Mouse (Mus musculus) forebrain, postnatal 0 days (tissue): ENCODE data around the gene Lcn9. TPM values are rescaled to one million over a fixed set of nuclear protein-coding genes. Genes with fewer than 3 reads are reported as not detected.

ENCODE experiments used
- ATAC-seq: fragments of 200-750 bp; cut with Nextera tagmentation; 2 replicates; pipeline ENCODE4 v1.8.0; 2017; ENCODE audit warnings: mild to moderate bottlenecking, moderate library complexity
- DNase-seq: peaks from one replicate; pipeline ENCODE4 v3.0.0-alpha.2; 2015
- H3K27ac ChIP-seq: fragments of 300-500 bp; sonication (generic); 2 replicates; pipeline ENCODE4 v1.5.1; 2014; ENCODE audit warnings: low read depth, mild to moderate bottlenecking, antibody characterized with exemption, low read length, moderate library complexity, mixed read lengths
- H3K27me3 ChIP-seq: fragments of 300-500 bp; sonication (generic); 2 replicates; pipeline ENCODE4 v1.6.1; 2014; ENCODE audit warnings: mild to moderate bottlenecking, low read length, mixed read lengths; ENCODE audit not compliant: insufficient read depth
- H3K36me3 ChIP-seq: fragments of 300-500 bp; sonication (generic); 2 replicates; pipeline ENCODE4 v1.6.1; 2014; ENCODE audit warnings: mild to moderate bottlenecking, moderate library complexity; ENCODE audit not compliant: insufficient read depth
- H3K4me1 ChIP-seq: fragments of 300-500 bp; sonication (generic); 2 replicates; pipeline ENCODE4 v1.6.1; 2014; ENCODE audit warnings: antibody characterized with exemption; ENCODE audit not compliant: insufficient read depth
- H3K4me2 ChIP-seq: fragments of 300-500 bp; sonication (generic); 2 replicates; pipeline ENCODE4 v1.6.1; 2014; ENCODE audit warnings: low read depth, mild to moderate bottlenecking, moderate library complexity
- H3K4me3 ChIP-seq: fragments of 300-500 bp; sonication (generic); 2 replicates; pipeline ENCODE4 v1.5.1; 2014; ENCODE audit warnings: low read depth, low read length, mixed read lengths
- H3K9ac ChIP-seq: fragments of 300-500 bp; sonication (generic); 2 replicates; pipeline ENCODE4 v1.6.1; 2014; ENCODE audit warnings: mild to moderate bottlenecking
- H3K9me3 ChIP-seq: fragments of 300-500 bp; sonication (generic); 2 replicates; pipeline ENCODE4 v1.6.1; 2016; ENCODE audit warnings: low read length
- CTCF ChIP-seq: sonication (generic); IDR thresholded peaks from 2 replicates; pipeline ENCODE4 v1.5.1; 2016; ENCODE audit warnings: antibody characterized with exemption, control low read depth, low read depth
- WGBS: fragments of 180-500 bp; shearing (Covaris S2); extraction: QIAGEN DNeasy Blood & Tissue Kit; methylation state at CpG from one replicate; pipeline ENCODE4 v1.1.7; 2014; 5-methylcytosine and 5-hydroxymethylcytosine counted together
- polyA plus RNA-seq: library from polyadenylated mRNA; unstranded; fragments of >200 nt; fragmentation: Nextera tagmentation; extraction: Ambion mirVana; gene quantifications from 2 replicates; pipeline ENCODE4 v1.2.1, GENCODE M21; 2015
- total RNA-seq: library from RNA; depleted of rRNA; stranded (reverse); fragments of >200 nt; gene quantifications from 2 replicates; pipeline ENCODE4 v1.2.3, GENCODE M21; 2014; rRNA removed

Gene Lcn9
- total RNA-seq (not detected in 2 replicates), polyA plus RNA-seq (not detected in 2 replicates)

- H3K4me3 ChIP-seq, result no peak within 1 kb of the TSS
- H3K36me3 ChIP-seq, result no peaks in the 10 kb centered on the region
- no peak within 1 kb of the TSS for H3K27ac ChIP-seq
- 66% methylated on average over 1 of the region's 1 CpGs for WGBS
- no peaks in the 10 kb centered on the region for H3K9me3 ChIP-seq
- ATAC-seq (no peak), DNase-seq (no peak)
- no peak for TF ChIP-seq CTCF
- no peak within 1 kb of the TSS for H3K9ac ChIP-seq
- no peak within 1 kb of the TSS for H3K4me2 ChIP-seq
- H3K27me3 ChIP-seq, result no peaks in the 10 kb centered on the region
- H3K4me1 ChIP-seq, result no peaks in the 10 kb centered on the region
Observed at GRCm38 (mm10) chr2:25822806-25823205, at the start of gene Lcn9. Gene Lcn9 (plus strand): TSS chr2:25823153.

- Histone ChIP-seq H3K9ac (no peak overlapping the region), H3K4me3 (no peak overlapping the region), H3K36me3 (no peaks in the 10 kb centered on the region), H3K9me3 (no peaks in the 10 kb centered on the region), H3K27me3 (no peaks in the 10 kb centered on the region), H3K27ac (no peak overlapping the region), H3K4me2 (no peak overlapping the region), H3K4me1 (no peaks in the 10 kb centered on the region)
- 90% methylated on average over 2 of the region's 2 CpGs for WGBS
- TF ChIP-seq CTCF, result no peak
- DNase-seq, result no peak
- no peak for ATAC-seq
Observed at GRCm38 (mm10) chr2:25773507-25773906, 49.4 kb upstream of the Lcn9 start.

DNA sequence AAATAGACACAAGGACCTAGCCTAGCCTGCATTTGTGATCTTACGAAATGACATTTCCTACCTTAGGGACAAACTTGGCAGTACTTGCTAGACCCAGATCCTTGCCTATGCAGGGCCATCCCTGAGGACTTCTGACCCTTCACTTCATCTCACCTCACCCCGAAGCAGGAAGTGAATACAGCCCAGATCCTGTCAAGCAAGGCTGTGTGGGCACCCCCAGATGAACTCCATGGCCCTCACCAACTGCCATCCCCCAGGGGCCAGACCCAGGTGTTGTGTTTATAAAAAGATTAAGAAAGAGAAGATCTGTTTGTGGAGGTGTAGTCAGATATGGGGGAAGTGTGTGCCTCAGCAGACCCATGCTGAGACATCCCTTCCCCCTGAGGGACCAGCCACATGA, 48.3 kb upstream of the Lcn9 start:
- H3K4me3 ChIP-seq, result no peak overlapping the region
- no peaks in the 10 kb centered on the region for H3K9me3 ChIP-seq
- no peaks in the 10 kb centered on the region for H3K27me3 ChIP-seq
- H3K4me2 ChIP-seq, result no peak overlapping the region
- no peak overlapping the region for H3K9ac ChIP-seq
- ATAC-seq, result no peak
- H3K4me1 ChIP-seq, result no peaks in the 10 kb centered on the region
- no peak for TF ChIP-seq CTCF
- no peak for DNase-seq
- H3K27ac ChIP-seq, result no peak overlapping the region
- 80% methylated on average over 2 of the region's 2 CpGs for WGBS
- no peaks in the 10 kb centered on the region for H3K36me3 ChIP-seq

- no peaks in the 10 kb centered on the region for H3K27me3 ChIP-seq
- no peak for TF ChIP-seq CTCF
- WGBS, result 64% methylated on average over 3 of the region's 3 CpGs
- no peaks in the 10 kb centered on the region for H3K36me3 ChIP-seq
- H3K9ac ChIP-seq, result no peak overlapping the region
- ATAC-seq (no peak), DNase-seq (no peak)
- no peak overlapping the region for H3K27ac ChIP-seq
- H3K4me3 ChIP-seq, result no peak overlapping the region
- H3K4me1 ChIP-seq, result no peaks in the 10 kb centered on the region
- H3K9me3 ChIP-seq, result no peaks in the 10 kb centered on the region
- no peak overlapping the region for H3K4me2 ChIP-seq
Observed at GRCm38 (mm10) chr2:25775991-25776390, 47.0 kb upstream of the Lcn9 start.

DNA sequence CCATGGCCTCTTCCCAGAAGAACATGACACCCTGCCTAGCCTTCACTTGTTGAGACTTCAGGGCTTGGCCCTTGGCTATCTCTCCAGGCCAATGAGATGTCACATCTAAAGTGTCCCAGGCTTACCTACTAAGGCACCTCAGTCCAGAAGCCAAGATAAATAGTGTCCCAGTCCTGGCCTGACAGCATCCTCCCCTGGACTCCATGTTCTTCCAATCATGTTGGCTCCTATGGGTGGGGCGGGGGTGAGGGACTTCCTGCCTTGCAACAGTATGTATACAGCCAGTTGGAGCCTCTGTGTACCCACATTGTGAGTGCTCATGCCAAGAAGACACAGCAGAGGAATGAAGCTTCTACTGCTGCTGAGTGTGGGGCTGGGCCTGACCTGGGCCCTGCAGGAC, 46.2 kb upstream of the Lcn9 start, which contains the start of gene Lcn11:
Lcn11 (plus strand) TSS at position 301 of the 400 bp plus-strand sequence.
- TF ChIP-seq CTCF, result no peak
- Histone ChIP-seq H3K36me3 (no peaks in the 10 kb centered on the region), H3K9me3 (no peaks in the 10 kb centered on the region), H3K4me3 (no peak within 1 kb of the TSS), H3K4me1 (no peaks in the 10 kb centered on the region), H3K9ac (no peak within 1 kb of the TSS), H3K27ac (no peak within 1 kb of the TSS), H3K27me3 (no peaks in the 10 kb centered on the region), H3K4me2 (no peak within 1 kb of the TSS)
- 100% methylated on average over 1 of the region's 1 CpGs for WGBS
- DNase-seq (no peak), ATAC-seq (no peak)

DNA sequence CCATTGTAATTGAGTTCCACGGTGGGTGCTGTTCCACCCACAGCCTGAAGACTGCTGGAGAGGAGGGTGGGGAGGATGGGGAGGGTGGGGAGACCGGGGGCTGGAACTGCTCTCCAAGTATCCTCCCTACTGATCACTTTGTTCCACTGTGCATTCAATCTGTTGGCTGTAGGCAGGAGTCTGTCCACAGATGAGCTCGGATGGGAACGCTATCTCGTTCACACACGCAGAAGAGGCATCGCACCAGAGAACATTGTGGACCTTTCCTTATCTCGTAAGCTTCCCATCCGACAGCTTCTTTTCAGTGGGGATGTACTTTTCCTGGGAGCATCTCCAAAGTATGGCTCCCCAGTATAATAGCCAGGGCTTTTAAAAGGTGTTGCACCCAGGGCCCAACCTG, 43.9 kb upstream of the Lcn9 start:
- Histone ChIP-seq H3K36me3 (no peaks in the 10 kb centered on the region), H3K4me2 (no peak overlapping the region), H3K27ac (no peak overlapping the region), H3K4me3 (no peak overlapping the region), H3K9ac (no peak overlapping the region), H3K9me3 (no peaks in the 10 kb centered on the region), H3K27me3 (no peaks in the 10 kb centered on the region), H3K4me1 (no peaks in the 10 kb centered on the region)
- ATAC-seq (no peak), DNase-seq (no peak)
- WGBS, result 89% methylated on average over 9 of the region's 9 CpGs
- TF ChIP-seq CTCF, result no peak

- no peak for DNase-seq
Observed at GRCm38 (mm10) chr2:25780921-25781320, 42.0 kb upstream of the Lcn9 start.

More at GRCm38 (mm10) chr2:25780921-25781320, 42.0 kb upstream of the Lcn9 start:
- H3K4me1 ChIP-seq, result no peaks in the 10 kb centered on the region
- no peak overlapping the region for H3K4me3 ChIP-seq
- no peak overlapping the region for H3K9ac ChIP-seq
- H3K27ac ChIP-seq, result no peak overlapping the region
- H3K9me3 ChIP-seq, result no peaks in the 10 kb centered on the region
- ATAC-seq, result no peak
- TF ChIP-seq CTCF, result no peak
- no peaks in the 10 kb centered on the region for H3K27me3 ChIP-seq
- H3K36me3 ChIP-seq, result no peaks in the 10 kb centered on the region
- no peak overlapping the region for H3K4me2 ChIP-seq
- 71% methylated on average over 4 of the region's 4 CpGs for WGBS
